In genomic region chr1:161907795-161908457, GRCm38 (mm10) we compare ENCODE assay signal across 12 mouse cellular contexts. TPM values are rescaled to one million over a fixed set of nuclear protein-coding genes. Genes with fewer than 3 reads are reported as not detected.
DNase-seq lines count a peak whose midpoint lies in the region; ATAC-seq and TF ChIP-seq lines count a peak whose summit lies in the region.
"Had no signal": no experiment of that assay in that cellular context is flagged by ENCODE, and none has a peak within 500 bp of the region (broad histone marks: within the 10 kb centered on the region; RNA-seq: fewer than 3 reads in every experiment).

No protein-coding gene starts in this region.

- no peak for ATAC-seq in heart, embryonic 11.5 days (replicated peaks; ENCODE audit: insufficient number of reproducible peaks, low FRiP score, low TSS enrichment)
- ATAC-seq in intestine, embryonic 16.5 days = peak; percentile 59

- H3K36me3 ChIP-seq in heart, embryonic 11.5 days (ENCODE audit: control insufficient read depth, insufficient read depth, low read length) = no peaks in the 10 kb centered on the region
- no peaks in the 10 kb centered on the region for H3K36me3 ChIP-seq in heart, adult 2 months (ENCODE audit: control insufficient read depth, insufficient read depth, low read length)
- no peaks in the 10 kb centered on the region for H3K36me3 ChIP-seq in intestine, embryonic 16.5 days (ENCODE audit: control insufficient read depth, insufficient read depth, low read length)
- H3K36me3 ChIP-seq: midbrain, embryonic 10.5 days had no signal

- H3K4me2 ChIP-seq in heart, embryonic 11.5 days = no peak overlapping the region
- no peak overlapping the region for H3K4me2 ChIP-seq in intestine, embryonic 16.5 days (ENCODE audit: low read depth, low read length)

- DNase-seq in heart, adult 2 months = no peak
- peak; percentile 8 for DNase-seq in thymus, postnatal 0 days (ENCODE audit: low spot score)
- DNase-seq in thymus, postnatal 10 days (ENCODE audit: low spot score in 2 of 2) = no peak
- peak; percentile 64 for DNase-seq in yolk sac, embryonic 10.5 days (ENCODE audit: low spot score)
- DNase-seq in B cell, adult 2 months = no peak
- DNase-seq in gastrocnemius, adult 18-20 months (ENCODE audit: low spot score) = no peak
- DNase-seq: cerebellum, adult 18-20 months; layer of hippocampus, adult 9-11 months had no signal

- no peak for TF ChIP-seq CTCF in heart, adult 2 months (IDR thresholded peaks at IDR 0.05)

- no peaks in the 10 kb centered on the region for H3K79me2 ChIP-seq in heart, adult 2 months (replicated peaks; ENCODE audit: control insufficient read depth, insufficient read depth, low read length)

- 11% methylated on average over 2 of the region's 2 CpGs for WGBS in heart, embryonic 11.5 days (ENCODE audit: insufficient replicate concordance)
- WGBS in heart, adult 2 months = 13% methylated on average over 2 of the region's 2 CpGs
- 16% methylated on average over 2 of the region's 2 CpGs for WGBS in intestine, embryonic 16.5 days

- no peak overlapping the region for H3K4me3 ChIP-seq in heart, embryonic 11.5 days (ENCODE audit: low read depth, low read length)
- no peak overlapping the region for H3K4me3 ChIP-seq in heart, adult 2 months
- no peak overlapping the region for H3K4me3 ChIP-seq in intestine, embryonic 16.5 days (ENCODE audit: low read length)
- H3K4me3 ChIP-seq: midbrain, embryonic 10.5 days had no signal

- TF ChIP-seq EP300 in heart, adult 2 months (IDR thresholded peaks at IDR 0.05; ENCODE audit: insufficient read depth, low read depth, low read length) = no peak

- TF ChIP-seq POLR2A in heart, adult 2 months (IDR thresholded peaks at IDR 0.05; ENCODE audit: insufficient read depth, low read depth, low read length) = no peak

- H3K9me3 ChIP-seq in heart, embryonic 11.5 days (replicated peaks; ENCODE audit: control insufficient read depth, low read length) = no peaks in the 10 kb centered on the region
- H3K9me3 ChIP-seq in intestine, embryonic 16.5 days (ENCODE audit: control insufficient read depth, low read length) = no peaks in the 10 kb centered on the region
- H3K9me3 ChIP-seq: midbrain, embryonic 10.5 days had no signal

- peaks cover 9% of the 10 kb centered on the region; the same call in 1 of the 2 replicates for H3K4me1 ChIP-seq in heart, embryonic 11.5 days (ENCODE audit: control insufficient read depth, insufficient read depth, low read length)
- H3K4me1 ChIP-seq in heart, adult 2 months (ENCODE audit: control insufficient read depth, insufficient read depth, low read length) = peaks cover 2% of the 10 kb centered on the region
- no peaks in the 10 kb centered on the region; the same call in 1 of the 2 replicates for H3K4me1 ChIP-seq in intestine, embryonic 16.5 days (ENCODE audit: control insufficient read depth, insufficient read depth, low read length)
- H3K4me1 ChIP-seq: midbrain, embryonic 10.5 days had no signal

- H3K27ac ChIP-seq in heart, embryonic 11.5 days (ENCODE audit: low read depth, low read length) = peak overlapping the region; percentile 31; the same call in 1 of the 2 replicates
- H3K27ac ChIP-seq in heart, adult 2 months = no peak overlapping the region
- peak overlapping the region; percentile 37 for H3K27ac ChIP-seq in intestine, embryonic 16.5 days (ENCODE audit: low read length)
- H3K27ac ChIP-seq: liver, embryonic 14.5 days; midbrain, embryonic 10.5 days had no signal

- H3K27me3 ChIP-seq in heart, embryonic 11.5 days (ENCODE audit: control insufficient read depth, insufficient read depth, low read length) = no peaks in the 10 kb centered on the region
- no peaks in the 10 kb centered on the region for H3K27me3 ChIP-seq in heart, adult 2 months (ENCODE audit: control insufficient read depth, insufficient read depth, low read length)
- no peaks in the 10 kb centered on the region for H3K27me3 ChIP-seq in intestine, embryonic 16.5 days (replicated peaks; ENCODE audit: control insufficient read depth, insufficient read depth, low read length)

- H3K9ac ChIP-seq in heart, embryonic 11.5 days (ENCODE audit: low read depth, low read length) = no peak overlapping the region
- H3K9ac ChIP-seq in heart, adult 2 months (ENCODE audit: low read depth, low read length) = no peak overlapping the region
- H3K9ac ChIP-seq in intestine, embryonic 16.5 days (ENCODE audit: low read depth, low read length) = no peak overlapping the region
- H3K9ac ChIP-seq: liver, embryonic 14.5 days had no signal

- intact Hi-C loops in heart, adult 2 months (cut with DNase I) = no loop called here

RNA-seq across cellular contexts. Expression of gene Suco, which starts 31.4 kb away (rescaled TPM):
- polyA plus RNA-seq in heart, embryonic 11.5 days (2014; fragmentation: Nextera tagmentation; extraction: Ambion mirVana) = 21.6 and 26.7 TPM in 2 replicates
- total RNA-seq in heart, adult 2 months (2021) = 10 to 100 TPM; 13.8 to 15.1 TPM
- 2.6 and 4.2 TPM in 2 replicates for polyA plus RNA-seq in heart, adult 2 months (2012; rRNA removed)
- 17.8 and 25.0 TPM in 2 replicates for polyA plus RNA-seq in thymus, postnatal 0 days (2015; fragmentation: Nextera tagmentation; extraction: Ambion mirVana)
- polyA plus RNA-seq in intestine, embryonic 16.5 days (2015; fragmentation: Nextera tagmentation; extraction: Ambion mirVana) = 10.6 and 13.8 TPM in 2 replicates
- 1 to 10 TPM; 9.3 to 9.4 TPM for total RNA-seq in gastrocnemius, adult 18-20 months (2021)

Comparison
In these comparisons a context has a peak if more than half of its experiments do, and no peak if none do; other contexts are left out.
1. DNase-seq: peak in thymus, postnatal 0 days (single experiment) and yolk sac, embryonic 10.5 days (single experiment); none in heart, adult 2 months (0 of 2), thymus, postnatal 10 days (0 of 2), B cell, adult 2 months (0 of 2) and gastrocnemius, adult 18-20 months (single experiment).